Mouse (Mus musculus): ENCODE data around the gene Slc28a2.
"Not testable (repeated sequence)": the region's sequence is repeated elsewhere in the genome, so short reads cannot be mapped to it uniquely, and the experiment has no call there.

The Slc28a2 gene

GRCm38 (mm10) chr2:122469221-122469620 lies 42.9 kb downstream of the Slc28a2 start:
- no peak for DNase-seq

- no peak for DNase-seq
These were observed 50.3 kb downstream of the Slc28a2 start for GRCm38 (mm10) chr2:122476585-122476984.

GRCm38 (mm10) chr2:122483787-122484186 lies 57.5 kb downstream of the Slc28a2 start:
- not testable (repeated sequence) for DNase-seq

- DNase-seq, result no peak
These were observed 58.4 kb downstream of the Slc28a2 start, which contains the start of gene Gm14085 for GRCm38 (mm10) chr2:122484641-122485040. TSS of gene Gm14085 (plus strand) at chr2:122484941.

GRCm38 (mm10) chr2:122485654-122486053 lies 59.4 kb downstream of the Slc28a2 start:
- not testable (repeated sequence) for DNase-seq

- not testable (repeated sequence) for DNase-seq
These were observed 59.8 kb downstream of the Slc28a2 start for GRCm38 (mm10) chr2:122486122-122486521.

- no peak for DNase-seq
These were observed 60.4 kb downstream of the Slc28a2 start for GRCm38 (mm10) chr2:122486674-122487073.
